Mouse (Mus musculus) kidney, postnatal 0 days (tissue): ENCODE data around the gene Rnf150. TPM values are rescaled to one million over a fixed set of nuclear protein-coding genes. Genes with fewer than 3 reads are reported as not detected.
A peak's percentile ranks its signal among the peaks of the same experiment; 100 is the strongest.

Source experiments
- ATAC-seq: fragments of 200-750 bp; cut with Nextera tagmentation; replicated peaks from 2 replicates; pipeline ENCODE4 v1.8.0; 2017; ENCODE audit warnings: low read depth, moderate number of reproducible peaks, moderate TSS enrichment, moderate library complexity; ENCODE audit not compliant: low FRiP score
- DNase-seq: peaks from one replicate; pipeline ENCODE4 v3.0.0-alpha.2; 2016; ENCODE audit warnings: low spot score
- H3K27ac ChIP-seq: fragments of 300-500 bp; sonication (generic); 2 replicates; pipeline ENCODE4 v1.5.1; 2014; ENCODE audit warnings: mild to moderate bottlenecking
- H3K27me3 ChIP-seq: fragments of 300-500 bp; sonication (generic); 2 replicates; pipeline ENCODE4 v1.6.1; 2014; ENCODE audit warnings: low read length, mixed read lengths; ENCODE audit not compliant: insufficient read depth
- H3K36me3 ChIP-seq: fragments of 300-500 bp; sonication (generic); 2 replicates; pipeline ENCODE4 v1.6.1; 2014; ENCODE audit warnings: low read length, mixed read lengths; ENCODE audit not compliant: insufficient read depth
- H3K4me1 ChIP-seq: fragments of 300-500 bp; sonication (generic); replicated peaks from 2 replicates; pipeline ENCODE4 v1.6.1; 2014; ENCODE audit warnings: antibody characterized with exemption, low read length, mixed read lengths; ENCODE audit not compliant: insufficient read depth
- H3K4me2 ChIP-seq: fragments of 300-500 bp; sonication (generic); 2 replicates; pipeline ENCODE4 v1.6.1; 2014; ENCODE audit warnings: mild to moderate bottlenecking, low read length, moderate library complexity, mixed read lengths
- H3K4me3 ChIP-seq: fragments of 300-500 bp; sonication (generic); replicated peaks from 2 replicates; pipeline ENCODE4 v1.5.1; 2014; ENCODE audit warnings: low read depth, low read length
- H3K9ac ChIP-seq: fragments of 300-500 bp; sonication (generic); 2 replicates; pipeline ENCODE4 v1.6.1; 2014; ENCODE audit warnings: low read depth, low read length
- H3K9me3 ChIP-seq: fragments of 300-500 bp; sonication (generic); replicated peaks from 2 replicates; pipeline ENCODE4 v1.6.1; 2016; ENCODE audit warnings: low read length, inconsistent platforms, mixed read lengths
- CTCF ChIP-seq: IDR thresholded peaks from 2 replicates; pipeline ENCODE4 v1.5.1; 2016; ENCODE audit warnings: antibody characterized with exemption, low read depth, mild to moderate bottlenecking, moderate library complexity
- WGBS: fragments of 180-500 bp; shearing (Covaris S2); extraction: QIAGEN DNeasy Blood & Tissue Kit; methylation state at CpG from one replicate; pipeline ENCODE4 v1.1.7; 2014; 5-methylcytosine and 5-hydroxymethylcytosine counted together
- polyA plus RNA-seq: library from polyadenylated mRNA; unstranded; fragments of >200 nt; fragmentation: Nextera tagmentation; extraction: Ambion mirVana; gene quantifications from 2 replicates; pipeline ENCODE4 v1.2.1, GENCODE M21; 2015

Gene Rnf150
- polyA plus RNA-seq, 1 experiment from 2014 or later = 1.3 TPM

GRCm38 (mm10) chr8:82914543-82914942 lies 51.4 kb downstream of the Rnf150 start:
- TF ChIP-seq CTCF = no peak
- H3K9ac ChIP-seq = no peak overlapping the region
- peak; percentile 83 for DNase-seq
- H3K9me3 ChIP-seq = no peaks in the 10 kb centered on the region
- no peak overlapping the region for H3K4me3 ChIP-seq
- 63% methylated on average over 3 of the region's 3 CpGs for WGBS
- no peaks in the 10 kb centered on the region for H3K36me3 ChIP-seq
- H3K27ac ChIP-seq = no peak overlapping the region
- no peaks in the 10 kb centered on the region for H3K27me3 ChIP-seq
- peak; percentile 73; the same call in 1 of the 2 replicates for ATAC-seq
- H3K4me2 ChIP-seq = no peak overlapping the region
- H3K4me1 ChIP-seq = no peaks in the 10 kb centered on the region

GRCm38 (mm10) chr8:82916851-82917539 lies 53.8 kb downstream of the Rnf150 start:
- H3K27me3 ChIP-seq = no peaks in the 10 kb centered on the region
- DNase-seq (no peak), ATAC-seq (no peak)
- no peak overlapping the region for H3K4me2 ChIP-seq
- no peak for TF ChIP-seq CTCF
- no peak overlapping the region for H3K9ac ChIP-seq
- no peak overlapping the region for H3K4me3 ChIP-seq
- no peaks in the 10 kb centered on the region for H3K36me3 ChIP-seq
- no peaks in the 10 kb centered on the region for H3K9me3 ChIP-seq
- H3K27ac ChIP-seq = no peak overlapping the region
- H3K4me1 ChIP-seq = no peaks in the 10 kb centered on the region
- 29% methylated on average over 1 of the region's 1 CpGs for WGBS

- H3K27me3 ChIP-seq = no peaks in the 10 kb centered on the region
- no peaks in the 10 kb centered on the region for H3K36me3 ChIP-seq
- no peaks in the 10 kb centered on the region for H3K9me3 ChIP-seq
- WGBS = 84% methylated on average over 5 of the region's 5 CpGs
- ATAC-seq = no peak
- no peak for TF ChIP-seq CTCF
- no peak overlapping the region for H3K9ac ChIP-seq
- H3K4me1 ChIP-seq = no peaks in the 10 kb centered on the region
- H3K27ac ChIP-seq = no peak overlapping the region
- H3K4me3 ChIP-seq = no peak overlapping the region
- H3K4me2 ChIP-seq = no peak overlapping the region
- DNase-seq = no peak
These were observed 54.6 kb downstream of the Rnf150 start for GRCm38 (mm10) chr8:82917540-82918316.

GRCm38 (mm10) chr8:82919676-82920075 lies 56.5 kb downstream of the Rnf150 start:
- no peak for TF ChIP-seq CTCF
- H3K4me1 ChIP-seq = no peaks in the 10 kb centered on the region
- no peaks in the 10 kb centered on the region for H3K36me3 ChIP-seq
- ATAC-seq (no peak), DNase-seq (no peak)
- H3K4me3 ChIP-seq = no peak overlapping the region
- H3K4me2 ChIP-seq = no peak overlapping the region
- H3K9ac ChIP-seq = no peak overlapping the region
- WGBS = 56% methylated on average over 4 of the region's 4 CpGs
- no peaks in the 10 kb centered on the region for H3K27me3 ChIP-seq
- H3K9me3 ChIP-seq = no peaks in the 10 kb centered on the region
- no peak overlapping the region for H3K27ac ChIP-seq

GRCm38 (mm10) chr8:82920124-82920523 lies 57.0 kb downstream of the Rnf150 start:
- no peaks in the 10 kb centered on the region for H3K36me3 ChIP-seq
- no peak overlapping the region for H3K27ac ChIP-seq
- TF ChIP-seq CTCF = no peak
- H3K4me2 ChIP-seq = no peak overlapping the region
- H3K4me1 ChIP-seq = no peaks in the 10 kb centered on the region
- no peak for ATAC-seq
- no peaks in the 10 kb centered on the region for H3K27me3 ChIP-seq
- H3K9ac ChIP-seq = no peak overlapping the region
- WGBS = 53% methylated on average over 4 of the region's 4 CpGs
- H3K4me3 ChIP-seq = no peak overlapping the region
- no peaks in the 10 kb centered on the region for H3K9me3 ChIP-seq
- DNase-seq = no peak

GRCm38 (mm10) chr8:82925286-82925685 lies 62.1 kb downstream of the Rnf150 start:
- DNase-seq = no peak
- WGBS = 95% methylated on average over 3 of the region's 3 CpGs

More at GRCm38 (mm10) chr8:82925286-82925685, 62.1 kb downstream of the Rnf150 start:
- Histone ChIP-seq H3K4me3 (no peak overlapping the region), H3K27ac (no peak overlapping the region), H3K4me1 (no peaks in the 10 kb centered on the region), H3K9me3 (no peaks in the 10 kb centered on the region), H3K9ac (no peak overlapping the region), H3K36me3 (no peaks in the 10 kb centered on the region), H3K4me2 (no peak overlapping the region), H3K27me3 (no peaks in the 10 kb centered on the region)
- no peak for TF ChIP-seq CTCF
- ATAC-seq = no peak
